Mouse (Mus musculus): Measurements from ENCODE around the gene Kalrn. TPM values are rescaled to one million over a fixed set of nuclear protein-coding genes. Genes with fewer than 3 reads are reported as not detected.

The Kalrn gene
- polyA plus RNA-seq, 1 experiment: 43.0 TPM

- H3K27ac ChIP-seq (ENCODE audit: insufficient read depth, low read depth, low read length): no peak overlapping the region
- H3K36me3 ChIP-seq (ENCODE audit: control insufficient read depth, insufficient read depth, low read length): no peaks in the 10 kb centered on the region
- TF ChIP-seq POLR2A (IDR thresholded peaks at IDR 0.05; ENCODE audit: low read depth, low read length): no peak
- no peak for TF ChIP-seq CTCF (IDR thresholded peaks at IDR 0.05; ENCODE audit: extremely low read depth, insufficient read length, insufficient replicate concordance, low read depth, low read length)
- H3K27me3 ChIP-seq (ENCODE audit: control insufficient read depth, insufficient read depth, low read length): no peaks in the 10 kb centered on the region
- 75% methylated on average over 12 of the region's 12 CpGs for WGBS
- no peaks in the 10 kb centered on the region for H3K4me1 ChIP-seq (ENCODE audit: control insufficient read depth, insufficient read depth, insufficient read length, low read length)
- H3K4me3 ChIP-seq (ENCODE audit: low read depth, low read length): no peak overlapping the region
Observed at GRCm38 (mm10) chr16:34376166-34376857, 197.0 kb downstream of the Kalrn start.

GRCm38 (mm10) chr16:34373519-34373918 lies 199.8 kb downstream of the Kalrn start:
- Histone ChIP-seq H3K36me3 (ENCODE audit: control insufficient read depth, insufficient read depth, low read length) (no peaks in the 10 kb centered on the region), H3K4me1 (ENCODE audit: control insufficient read depth, insufficient read depth, insufficient read length, low read length) (no peaks in the 10 kb centered on the region), H3K27ac (ENCODE audit: insufficient read depth, low read depth, low read length) (no peak overlapping the region), H3K4me3 (ENCODE audit: low read depth, low read length) (no peak overlapping the region), H3K27me3 (ENCODE audit: control insufficient read depth, insufficient read depth, low read length) (no peaks in the 10 kb centered on the region)
- TF ChIP-seq CTCF (IDR thresholded peaks at IDR 0.05; ENCODE audit: extremely low read depth, insufficient read length, insufficient replicate concordance, low read depth, low read length) (no peak), POLR2A (IDR thresholded peaks at IDR 0.05; ENCODE audit: low read depth, low read length) (no peak)
- WGBS: 66% methylated on average over 4 of the region's 4 CpGs

- no peaks in the 10 kb centered on the region for H3K27me3 ChIP-seq (ENCODE audit: control insufficient read depth, insufficient read depth, low read length)
- no peaks in the 10 kb centered on the region for H3K36me3 ChIP-seq (ENCODE audit: control insufficient read depth, insufficient read depth, low read length)
- H3K4me3 ChIP-seq (ENCODE audit: low read depth, low read length): no peak overlapping the region
- TF ChIP-seq POLR2A (IDR thresholded peaks at IDR 0.05; ENCODE audit: low read depth, low read length) (no peak), CTCF (IDR thresholded peaks at IDR 0.05; ENCODE audit: extremely low read depth, insufficient read length, insufficient replicate concordance, low read depth, low read length) (no peak)
- H3K4me1 ChIP-seq (ENCODE audit: control insufficient read depth, insufficient read depth, insufficient read length, low read length): no peaks in the 10 kb centered on the region
- H3K27ac ChIP-seq (ENCODE audit: insufficient read depth, low read depth, low read length): no peak overlapping the region
- WGBS: 29% methylated on average over 15 of the region's 15 CpGs
Observed at GRCm38 (mm10) chr16:34372103-34372741, 201.1 kb downstream of the Kalrn start.

GRCm38 (mm10) chr16:34359206-34359605 lies 214.1 kb downstream of the Kalrn start:
- TF ChIP-seq CTCF (IDR thresholded peaks at IDR 0.05; ENCODE audit: extremely low read depth, insufficient read length, insufficient replicate concordance, low read depth, low read length): no peak
- no peak for TF ChIP-seq POLR2A (IDR thresholded peaks at IDR 0.05; ENCODE audit: low read depth, low read length)
- H3K4me3 ChIP-seq (ENCODE audit: low read depth, low read length): no peak overlapping the region
- WGBS: 73% methylated on average over 4 of the region's 4 CpGs
- H3K36me3 ChIP-seq (ENCODE audit: control insufficient read depth, insufficient read depth, low read length): no peaks in the 10 kb centered on the region
- H3K27ac ChIP-seq (ENCODE audit: insufficient read depth, low read depth, low read length): no peak overlapping the region
- H3K27me3 ChIP-seq (ENCODE audit: control insufficient read depth, insufficient read depth, low read length): no peaks in the 10 kb centered on the region
- H3K4me1 ChIP-seq (ENCODE audit: control insufficient read depth, insufficient read depth, insufficient read length, low read length): no peaks in the 10 kb centered on the region

- 73% methylated on average over 3 of the region's 3 CpGs for WGBS
- Histone ChIP-seq H3K27ac (ENCODE audit: insufficient read depth, low read depth, low read length) (no peak overlapping the region), H3K36me3 (ENCODE audit: control insufficient read depth, insufficient read depth, low read length) (no peaks in the 10 kb centered on the region), H3K4me1 (ENCODE audit: control insufficient read depth, insufficient read depth, insufficient read length, low read length) (0 out of 2 replicates have a peak, but pooled peaks cover 2% of the 10 kb centered on the region), H3K27me3 (ENCODE audit: control insufficient read depth, insufficient read depth, low read length) (no peaks in the 10 kb centered on the region), H3K4me3 (ENCODE audit: low read depth, low read length) (no peak overlapping the region)
- TF ChIP-seq POLR2A (IDR thresholded peaks at IDR 0.05; ENCODE audit: low read depth, low read length): no peak
- TF ChIP-seq CTCF (IDR thresholded peaks at IDR 0.05; ENCODE audit: extremely low read depth, insufficient read length, insufficient replicate concordance, low read depth, low read length): no peak
Observed at GRCm38 (mm10) chr16:34355547-34355946, 217.8 kb downstream of the Kalrn start.

- 64% methylated on average over 3 of the region's 3 CpGs for WGBS
- Histone ChIP-seq H3K27ac (ENCODE audit: insufficient read depth, low read depth, low read length) (no peak overlapping the region), H3K36me3 (ENCODE audit: control insufficient read depth, insufficient read depth, low read length) (no peaks in the 10 kb centered on the region), H3K4me3 (ENCODE audit: low read depth, low read length) (no peak overlapping the region), H3K27me3 (ENCODE audit: control insufficient read depth, insufficient read depth, low read length) (no peaks in the 10 kb centered on the region), H3K4me1 (ENCODE audit: control insufficient read depth, insufficient read depth, insufficient read length, low read length) (0 out of 2 replicates have a peak, but pooled peaks cover 2% of the 10 kb centered on the region)
- TF ChIP-seq POLR2A (IDR thresholded peaks at IDR 0.05; ENCODE audit: low read depth, low read length) (no peak), CTCF (IDR thresholded peaks at IDR 0.05; ENCODE audit: extremely low read depth, insufficient read length, insufficient replicate concordance, low read depth, low read length) (no peak)
Observed at GRCm38 (mm10) chr16:34354042-34354441, 219.3 kb downstream of the Kalrn start.

GRCm38 (mm10) chr16:34352747-34353146 lies 220.6 kb downstream of the Kalrn start:
- no peak overlapping the region for H3K4me3 ChIP-seq (ENCODE audit: low read depth, low read length)
- peaks cover 2% of the 10 kb centered on the region; the same call in 1 of the 2 replicates for H3K4me1 ChIP-seq (ENCODE audit: control insufficient read depth, insufficient read depth, insufficient read length, low read length)
- TF ChIP-seq CTCF (IDR thresholded peaks at IDR 0.05; ENCODE audit: extremely low read depth, insufficient read length, insufficient replicate concordance, low read depth, low read length): no peak
- no peak for TF ChIP-seq POLR2A (IDR thresholded peaks at IDR 0.05; ENCODE audit: low read depth, low read length)
- H3K27me3 ChIP-seq (ENCODE audit: control insufficient read depth, insufficient read depth, low read length): no peaks in the 10 kb centered on the region
- 57% methylated on average over 6 of the region's 6 CpGs for whole genome bisulfite sequencing
- H3K36me3 ChIP-seq (ENCODE audit: control insufficient read depth, insufficient read depth, low read length): no peaks in the 10 kb centered on the region
- no peak overlapping the region for H3K27ac ChIP-seq (ENCODE audit: insufficient read depth, low read depth, low read length)
